Comparison of ENCODE assay signal across 19 mouse cellular contexts in genomic region chr17:28921086-28921485, GRCm38 (mm10). TPM values are rescaled to one million over a fixed set of nuclear protein-coding genes. Genes with fewer than 3 reads are reported as not detected.
DNase-seq lines count a peak whose midpoint lies in the region; ATAC-seq lines count a peak whose summit lies in the region.
"Had no signal": no experiment of that assay in that cellular context is flagged by ENCODE, and none has a peak within 500 bp of the region (broad histone marks: within the 10 kb centered on the region; RNA-seq: fewer than 3 reads in every experiment).

No protein-coding gene starts in this region.

- H3K27ac ChIP-seq in intestine, embryonic 16.5 days (ENCODE audit: low read length), result 0 out of 2 replicates have a peak overlapping the region, but pooled peaks have one; percentile 4
- H3K27ac ChIP-seq: embryonic facial prominence, embryonic 12.5 days; kidney, postnatal 0 days; macrophage; midbrain, embryonic 15.5 days; neural tube, embryonic 12.5 days had no signal

- no peaks in the 10 kb centered on the region for H3K36me3 ChIP-seq in intestine, embryonic 16.5 days (ENCODE audit: control insufficient read depth, insufficient read depth, low read length)
- H3K36me3 ChIP-seq: embryonic facial prominence, embryonic 12.5 days; midbrain, embryonic 15.5 days; neural tube, embryonic 12.5 days had no signal

- 59% methylated on average over 8 of the region's 8 CpGs for WGBS in intestine, embryonic 16.5 days

- no peak overlapping the region for H3K4me3 ChIP-seq in intestine, embryonic 16.5 days (ENCODE audit: low read length)
- H3K4me3 ChIP-seq: embryonic facial prominence, embryonic 12.5 days; midbrain, embryonic 15.5 days; neural tube, embryonic 12.5 days had no signal

- H3K4me2 ChIP-seq in intestine, embryonic 16.5 days (ENCODE audit: low read depth, low read length), result 0 out of 2 replicates have a peak overlapping the region, but pooled peaks have one; percentile 3
- H3K4me2 ChIP-seq: embryonic facial prominence, embryonic 12.5 days; midbrain, embryonic 15.5 days; neural tube, embryonic 12.5 days had no signal

- H3K27me3 ChIP-seq in intestine, embryonic 16.5 days (replicated peaks; ENCODE audit: control insufficient read depth, insufficient read depth, low read length), result no peaks in the 10 kb centered on the region
- H3K27me3 ChIP-seq: embryonic facial prominence, embryonic 12.5 days; midbrain, embryonic 15.5 days; neural tube, embryonic 12.5 days had no signal

- H3K4me1 ChIP-seq in intestine, embryonic 16.5 days (ENCODE audit: control insufficient read depth, insufficient read depth, low read length), result no peaks in the 10 kb centered on the region
- H3K4me1 ChIP-seq: midbrain, embryonic 15.5 days; neural tube, embryonic 12.5 days had no signal

- DNase-seq in heart, adult 11 months, result peak; percentile 96
- no peak for DNase-seq in heart, postnatal 4 days
- DNase-seq in 416B (ENCODE audit: low read depth), result peak; percentile 45
- no peak for DNase-seq in urinary bladder, postnatal 14 days (ENCODE audit: low spot score)
- DNase-seq in spleen, adult 18-20 months, result no peak
- no peak for DNase-seq in kidney, adult 9 months
- DNase-seq: cerebellum, postnatal 10 days; lung, adult 2 months had no signal

- no peaks in the 10 kb centered on the region for H3K9me3 ChIP-seq in intestine, embryonic 16.5 days (ENCODE audit: control insufficient read depth, low read length)
- H3K9me3 ChIP-seq: embryonic facial prominence, embryonic 12.5 days; midbrain, embryonic 15.5 days; neural tube, embryonic 12.5 days had no signal

- no peak overlapping the region for H3K9ac ChIP-seq in intestine, embryonic 16.5 days (ENCODE audit: low read depth, low read length)
- H3K9ac ChIP-seq: embryonic facial prominence, embryonic 12.5 days; midbrain, embryonic 15.5 days; neural tube, embryonic 12.5 days had no signal

- peak; percentile 77 for ATAC-seq in granulocyte monocyte progenitor cell, adult 5-6 weeks (replicated peaks; ENCODE audit: poor library complexity, severe bottlenecking)
- ATAC-seq in intestine, embryonic 16.5 days, result peak; percentile 83
- ATAC-seq: activated CD4-positive, CD25-positive, alpha-beta regulatory T cell, adult 4 months; midbrain, embryonic 15.5 days had no signal

RNA-seq across cellular contexts. Expression of gene 4930539E08Rik, which starts 6.0 kb away (rescaled TPM):
- total RNA-seq in heart, postnatal 4 days (2021), result under 1 TPM in 1 of 2 experiments, not detected in 1; 0.12 TPM
- 1.8 and 2.6 TPM in 2 replicates for total RNA-seq in granulocyte monocyte progenitor cell, adult 5-6 weeks (2014; fragmentation: Nextera tagmentation)
- total RNA-seq in granulocyte monocyte progenitor cell, adult 5-6 weeks (2017), result 1.2 and 1.5 TPM in 2 replicates
- polyA plus RNA-seq in intestine, embryonic 16.5 days (2015; fragmentation: Nextera tagmentation; extraction: Ambion mirVana), result 3.9 and 4.2 TPM in 2 replicates
- total RNA-seq: heart, postnatal 36 days had no signal

RNA-seq across cellular contexts. Expression of gene Pxt1, which starts 22.6 kb away (rescaled TPM):
- total RNA-seq in heart, postnatal 4 days (2021), result not detected
- total RNA-seq in granulocyte monocyte progenitor cell, adult 5-6 weeks (2014; fragmentation: Nextera tagmentation), result not detected in 2 replicates
- not detected in 2 replicates for total RNA-seq in granulocyte monocyte progenitor cell, adult 5-6 weeks (2017)
- polyA plus RNA-seq in intestine, embryonic 16.5 days (2015; fragmentation: Nextera tagmentation; extraction: Ambion mirVana), result not detected in 2 replicates
- total RNA-seq: layer of hippocampus, postnatal 10 days had no signal
- polyA plus RNA-seq: embryonic facial prominence, embryonic 12.5 days; kidney, postnatal 0 days; limb, embryonic 11.5 days; macrophage; neural tube, embryonic 12.5 days had no signal

RNA-seq across cellular contexts. Expression of gene Kctd20, which starts 30.7 kb away (rescaled TPM):
- 10 to 100 TPM; 63.1 to 65.3 TPM for total RNA-seq in heart, postnatal 4 days (2021)
- 99.8 and 132 TPM in 2 replicates for total RNA-seq in granulocyte monocyte progenitor cell, adult 5-6 weeks (2014; fragmentation: Nextera tagmentation)
- total RNA-seq in granulocyte monocyte progenitor cell, adult 5-6 weeks (2017), result 146 and 162 TPM in 2 replicates
- 57.0 and 62.3 TPM in 2 replicates for polyA plus RNA-seq in intestine, embryonic 16.5 days (2015; fragmentation: Nextera tagmentation; extraction: Ambion mirVana)

Comparison
In these comparisons a context has a peak if more than half of its experiments do, and no peak if none do; other contexts are left out.
1. DNase-seq: peak in heart, adult 11 months (single experiment) and 416B (single experiment); none in heart, postnatal 4 days (single experiment), urinary bladder, postnatal 14 days (single experiment), spleen, adult 18-20 months (0 of 2) and kidney, adult 9 months (single experiment).